In genomic region chr19:21610240-21610639, GRCm38 (mm10) we compare ENCODE assay signal across 20 mouse cellular contexts.
"Had no signal": no experiment of that assay in that cellular context is flagged by ENCODE, and none has a peak within 500 bp of the region (broad histone marks: within the 10 kb centered on the region; RNA-seq: fewer than 3 reads in every experiment).

No protein-coding gene starts in this region.

- H3K27ac ChIP-seq: embryonic facial prominence, embryonic 10.5 days; embryonic facial prominence, embryonic 12.5 days; embryonic facial prominence, embryonic 13.5 days; embryonic facial prominence, embryonic 15.5 days; forebrain, embryonic 10.5 days; forebrain, embryonic 12.5 days; forebrain, embryonic 13.5 days; forebrain, embryonic 15.5 days; gastrocnemius, adult 2 months; heart, adult 2 months; heart, embryonic 10.5 days had no signal

- H3K4me3 ChIP-seq: embryonic facial prominence, embryonic 10.5 days; embryonic facial prominence, embryonic 12.5 days; embryonic facial prominence, embryonic 13.5 days; embryonic facial prominence, embryonic 15.5 days; erythroblast, embryonic 14.5 days; forebrain, embryonic 10.5 days; forebrain, embryonic 12.5 days; forebrain, embryonic 13.5 days; forebrain, embryonic 15.5 days; gastrocnemius, adult 2 months; heart, adult 2 months; heart, embryonic 10.5 days had no signal

- DNase-seq: forebrain, postnatal 0 days; gastrocnemius, adult 2 months; gastrocnemius, postnatal 10 days; gastrocnemius, postnatal 14 days; gastrocnemius, postnatal 25 days; gastrocnemius, postnatal 36 days; heart, adult 18-20 months; heart, adult 2 months had no signal

- ATAC-seq: forebrain, embryonic 13.5 days; forebrain, embryonic 14.5 days; forebrain, embryonic 15.5 days; forebrain, embryonic 16.5 days; forebrain, postnatal 0 days had no signal
